Mouse (Mus musculus) thymus, adult 18-20 months (tissue): ENCODE data around the gene 1700102P08Rik.

ENCODE experiments used
- DNase-seq, 2 experiments: peaks; one replicate each; pipeline ENCODE4 v3.0.0; 2022; ENCODE audit warnings: mixed read lengths in 2 of 2

The 1700102P08Rik gene

GRCm38 (mm10) chr9:108412221-108412620, 19.6 kb downstream of the 1700102P08Rik start:
- no peak for DNase-seq

GRCm38 (mm10) chr9:108428384-108428783, 35.8 kb downstream of the 1700102P08Rik start, which contains the start of gene Ccdc36:
TSS of gene Ccdc36 (minus strand) at chr9:108428484.
- no peak for DNase-seq

- no peak for DNase-seq
Measured at GRCm38 (mm10) chr9:108431431-108432067, 38.9 kb downstream of the 1700102P08Rik start.

DNA sequence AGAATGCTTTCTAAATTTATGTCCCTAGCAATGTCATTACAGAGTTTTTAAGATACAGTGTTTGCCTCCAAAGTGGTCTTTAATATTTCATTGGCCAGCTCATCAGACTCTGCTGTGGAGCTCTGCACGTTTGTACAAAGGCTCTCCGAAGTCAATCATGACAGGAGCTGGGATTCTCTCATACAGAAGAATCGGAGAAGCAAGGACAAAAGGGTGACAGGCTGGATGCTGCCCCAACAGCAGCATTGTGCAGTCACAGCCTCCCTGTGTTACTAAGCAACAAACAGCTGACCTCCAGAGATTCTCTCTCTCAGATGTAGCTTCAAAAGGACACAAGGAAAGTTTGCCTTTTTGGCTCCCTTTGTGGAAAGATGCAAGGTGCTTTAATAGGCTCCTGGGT, 43.6 kb downstream of the 1700102P08Rik start, which contains the start of gene BC048562:
Gene BC048562 (plus strand): TSS at position 301 of the 400 bp plus-strand sequence.
- DNase-seq: no peak

DNA sequence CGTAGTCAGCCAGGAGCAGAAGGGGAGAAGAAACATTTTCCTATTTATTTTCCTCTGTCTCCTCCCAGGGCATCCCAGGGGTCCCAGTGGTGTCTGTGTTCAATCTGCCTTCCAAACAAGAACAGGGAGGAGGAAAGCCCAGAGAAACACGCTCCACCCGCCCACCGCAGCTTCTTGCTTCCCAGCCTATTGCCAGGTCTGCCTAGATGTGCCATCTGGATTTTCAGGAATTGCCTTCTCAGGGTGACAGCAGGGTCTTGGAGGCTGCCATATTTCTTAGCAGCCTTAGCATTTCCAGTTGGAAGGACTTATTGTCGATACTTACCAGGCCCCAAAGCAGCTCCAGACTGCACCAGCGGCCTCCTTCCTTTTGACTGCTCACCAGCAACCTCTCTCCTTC, 46.6 kb downstream of the 1700102P08Rik start:
- no peak for DNase-seq

GRCm38 (mm10) chr9:108440485-108440884, 47.9 kb downstream of the 1700102P08Rik start:
- DNase-seq: no peak

DNA sequence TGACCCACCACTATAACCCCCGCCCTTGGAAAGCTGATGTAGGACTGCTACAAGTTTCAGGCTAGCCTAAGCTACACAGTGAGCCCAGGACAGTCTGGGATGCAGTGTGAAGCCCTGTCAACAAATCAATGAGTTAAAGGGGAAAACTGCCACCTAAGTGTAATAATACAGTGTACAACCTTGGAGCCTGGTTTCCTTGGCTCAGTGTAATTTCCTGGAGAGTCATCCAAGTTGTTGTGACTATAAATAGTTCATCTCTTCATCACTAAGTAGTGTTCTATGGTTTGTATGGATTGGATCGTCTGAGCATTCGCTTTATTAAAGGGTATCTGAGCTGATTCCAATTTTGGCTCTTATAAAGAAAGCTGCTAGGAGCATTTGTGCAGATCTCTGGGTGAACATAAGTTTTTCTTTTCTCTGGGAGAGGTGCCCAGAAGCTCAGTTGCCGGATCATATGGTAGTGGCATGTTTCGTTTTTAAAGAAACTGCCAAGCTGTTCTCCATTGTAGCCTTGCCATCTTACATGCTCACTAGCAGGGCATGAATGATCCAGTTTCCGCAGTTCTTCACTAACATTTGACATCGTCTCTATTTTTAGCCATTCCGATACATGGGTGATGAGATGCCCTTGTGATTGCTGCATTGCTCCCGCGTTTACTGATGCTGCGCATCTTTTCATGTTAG, 48.8 kb downstream of the 1700102P08Rik start:
- DNase-seq: no peak

- no peak for DNase-seq
Measured at GRCm38 (mm10) chr9:108445125-108445524, 52.5 kb downstream of the 1700102P08Rik start.

DNA sequence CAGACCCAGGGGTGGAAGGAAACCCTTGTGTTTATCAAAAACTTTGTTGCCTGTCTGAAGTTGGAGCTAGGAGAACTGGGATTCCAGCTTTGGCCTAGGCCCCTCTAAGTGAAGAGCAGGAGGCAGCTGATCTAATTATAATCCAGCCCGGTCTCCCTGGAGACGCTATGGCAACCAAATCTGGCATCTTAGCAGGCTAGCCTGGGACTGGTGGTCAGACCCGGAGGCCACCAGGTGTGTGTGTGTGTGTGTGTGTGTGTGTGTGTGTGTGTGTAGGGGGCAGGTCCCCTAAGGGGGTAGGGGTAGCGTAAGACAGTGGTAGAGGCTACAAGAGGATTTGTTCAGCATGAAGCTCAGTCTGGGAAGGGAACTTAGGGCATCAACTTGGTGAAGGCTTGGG, 57.3 kb downstream of the 1700102P08Rik start:
- DNase-seq: no peak

DNA sequence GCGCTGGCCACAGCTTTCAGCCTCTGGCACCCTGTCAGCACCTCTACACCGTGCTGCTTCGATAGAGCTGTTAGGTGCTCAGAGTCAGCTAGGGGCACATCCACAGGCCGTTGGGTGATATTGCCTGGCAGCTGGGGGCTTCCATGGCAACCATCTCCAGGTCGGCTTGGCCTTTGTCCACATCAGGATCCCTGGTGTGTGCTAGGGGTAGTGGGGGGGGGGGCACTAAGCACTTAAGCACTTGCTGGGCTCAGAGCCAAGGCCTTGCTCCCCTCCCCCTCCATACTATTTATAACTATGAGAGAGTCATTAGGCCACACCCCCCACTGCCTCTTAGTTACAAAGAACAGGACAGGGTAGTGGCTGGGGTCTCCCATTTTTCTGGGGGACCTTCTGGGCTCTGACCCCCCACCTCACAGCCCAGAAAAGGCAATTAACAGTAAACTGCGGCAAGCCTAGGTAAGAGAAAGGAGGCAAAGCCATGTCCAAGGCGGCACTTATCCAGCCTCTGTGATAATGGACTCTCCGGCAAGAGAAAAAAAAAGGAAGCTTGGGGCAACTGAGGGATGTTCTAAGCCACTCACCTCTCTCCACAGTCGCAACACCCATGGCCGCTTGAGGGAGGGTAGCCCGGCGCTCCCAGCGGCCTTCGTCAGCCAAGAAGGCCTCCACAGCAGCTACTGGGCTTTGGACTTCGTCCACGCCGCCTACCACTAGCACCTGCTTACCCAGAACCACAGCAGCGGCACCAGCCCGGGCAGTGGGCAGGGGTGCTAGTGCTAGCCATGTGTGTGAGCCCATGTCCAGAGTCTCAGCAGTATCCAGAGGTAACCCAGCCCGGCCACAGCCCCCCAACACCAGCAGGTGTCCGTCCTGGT, 57.9 kb downstream of the 1700102P08Rik start:
- no peak for DNase-seq

DNA sequence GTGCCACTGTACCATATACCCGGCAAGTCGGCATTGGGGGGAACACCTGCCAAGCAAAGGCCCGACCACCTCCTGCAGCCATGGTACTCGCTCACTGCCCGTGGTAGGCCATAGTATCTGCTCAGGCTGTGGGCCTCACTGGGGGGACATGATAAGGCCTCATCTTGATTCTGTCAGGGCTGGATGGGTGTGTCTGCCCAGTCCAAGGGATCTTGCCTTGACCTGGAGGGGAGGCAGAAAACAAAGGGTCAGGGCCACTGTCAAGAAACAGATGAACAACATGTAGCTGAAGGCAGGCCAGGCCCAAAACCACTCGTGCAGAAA, 58.5 kb downstream of the 1700102P08Rik start:
- no peak for DNase-seq

GRCm38 (mm10) chr9:108451519-108452160, 59.0 kb downstream of the 1700102P08Rik start:
- DNase-seq: no peak

DNA sequence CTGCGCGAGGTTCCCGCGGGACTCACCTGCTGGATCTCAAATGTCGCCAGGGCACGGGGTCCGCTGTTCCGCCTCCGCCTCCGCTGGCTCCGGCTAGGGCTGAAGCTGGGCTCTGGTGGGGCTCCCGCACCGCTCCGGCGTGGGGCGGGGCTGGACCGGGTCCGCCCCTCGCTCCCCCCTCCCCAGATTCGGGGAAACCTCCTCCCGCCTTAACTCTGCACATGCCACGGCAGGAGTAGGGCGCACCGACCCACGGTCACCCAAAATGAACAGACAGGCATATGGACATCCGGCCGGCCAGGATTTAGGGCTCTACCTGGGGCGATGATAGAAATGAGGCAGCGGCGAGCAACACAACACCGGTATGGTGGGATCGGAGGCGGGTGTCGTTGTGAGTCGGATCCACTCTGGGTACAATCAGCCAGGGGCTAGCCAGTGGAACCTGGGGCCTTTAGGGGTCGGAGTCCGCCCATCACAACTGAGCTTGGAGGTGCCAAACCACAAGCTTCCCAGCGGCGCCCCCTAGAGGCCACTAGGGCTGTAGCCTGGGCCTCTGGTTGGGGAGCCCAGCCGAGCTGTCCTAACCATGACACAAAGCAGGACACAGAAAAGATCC, 59.8 kb downstream of the 1700102P08Rik start:
- peak; percentile 59 to 60 for DNase-seq

GRCm38 (mm10) chr9:108452911-108453310, 60.3 kb downstream of the 1700102P08Rik start:
- no peak for DNase-seq

DNA sequence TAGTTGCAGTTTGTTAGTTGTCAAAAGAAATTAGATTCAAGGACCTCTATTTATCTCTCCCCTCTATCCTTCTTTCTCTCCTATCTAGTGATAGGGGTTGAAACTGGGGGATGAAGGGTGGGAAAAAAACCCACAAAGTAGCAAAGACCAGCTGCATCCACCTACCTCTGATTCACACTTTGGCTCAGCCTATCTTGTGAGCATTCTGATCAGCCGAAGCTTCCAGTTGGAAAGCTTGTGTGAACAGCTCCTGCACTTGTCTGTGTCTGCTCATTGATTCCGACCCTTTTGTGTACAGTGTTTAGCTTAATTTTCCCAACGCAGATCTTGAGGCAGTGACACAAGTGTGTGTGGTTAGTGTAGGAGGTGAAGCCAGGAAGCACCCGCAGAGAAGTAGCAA, 60.9 kb downstream of the 1700102P08Rik start:
- no peak for DNase-seq

DNA sequence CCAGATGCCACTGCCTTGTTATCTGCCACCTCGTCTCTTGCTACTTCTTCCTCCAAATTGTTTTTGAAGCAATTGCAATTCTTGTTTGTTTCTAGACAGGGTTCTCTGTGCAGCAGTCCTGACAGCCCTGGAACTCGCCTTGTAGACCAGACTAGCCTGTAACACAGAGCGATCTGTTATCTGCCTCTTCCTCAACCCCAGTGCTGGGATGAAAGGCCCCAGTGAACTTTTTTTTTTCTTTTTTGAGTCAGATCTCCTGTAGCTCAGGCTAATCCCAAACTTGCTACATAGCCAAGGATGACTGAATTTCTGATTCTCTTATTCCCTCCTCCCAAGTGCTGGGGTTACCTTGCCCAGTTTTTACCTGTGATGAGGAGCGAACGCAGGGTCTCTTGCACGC, 61.8 kb downstream of the 1700102P08Rik start:
- DNase-seq: no peak

- no peak for DNase-seq
Measured at GRCm38 (mm10) chr9:108455747-108456571, 63.4 kb downstream of the 1700102P08Rik start.

DNA sequence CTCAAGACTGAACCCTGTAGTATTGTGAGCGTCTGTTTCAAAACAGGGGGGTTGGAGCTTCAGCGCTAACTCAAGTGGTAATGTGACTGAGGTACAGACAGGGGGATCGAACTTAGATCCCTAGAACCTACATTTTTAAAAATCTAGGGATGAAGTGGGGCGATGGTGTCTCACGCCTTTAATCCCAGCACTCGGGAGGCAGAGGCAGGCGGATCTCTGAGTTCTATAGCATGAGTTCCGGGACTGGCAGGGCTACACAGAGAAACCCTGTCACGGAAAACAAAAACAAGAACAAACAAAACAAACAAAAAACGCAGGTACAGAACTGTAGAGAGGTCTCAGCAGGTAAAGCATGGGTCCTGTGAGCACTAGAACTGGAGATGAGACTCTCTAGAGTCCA, 64.3 kb downstream of the 1700102P08Rik start:
- no peak for DNase-seq

GRCm38 (mm10) chr9:108459939-108460318, 67.3 kb downstream of the 1700102P08Rik start:
- no peak for DNase-seq
